Mouse (Mus musculus) monocyte, adult 2 months (primary cell): Measurements from ENCODE around the gene Gramd1b.

Source experiments
- DNase-seq, 2 experiments: peaks; one replicate each; pipeline ENCODE4 v3.0.0; 2022; ENCODE audit warnings: low spot score in 2 of 2, low read depth in 1 of 2

Gramd1b gene

DNA sequence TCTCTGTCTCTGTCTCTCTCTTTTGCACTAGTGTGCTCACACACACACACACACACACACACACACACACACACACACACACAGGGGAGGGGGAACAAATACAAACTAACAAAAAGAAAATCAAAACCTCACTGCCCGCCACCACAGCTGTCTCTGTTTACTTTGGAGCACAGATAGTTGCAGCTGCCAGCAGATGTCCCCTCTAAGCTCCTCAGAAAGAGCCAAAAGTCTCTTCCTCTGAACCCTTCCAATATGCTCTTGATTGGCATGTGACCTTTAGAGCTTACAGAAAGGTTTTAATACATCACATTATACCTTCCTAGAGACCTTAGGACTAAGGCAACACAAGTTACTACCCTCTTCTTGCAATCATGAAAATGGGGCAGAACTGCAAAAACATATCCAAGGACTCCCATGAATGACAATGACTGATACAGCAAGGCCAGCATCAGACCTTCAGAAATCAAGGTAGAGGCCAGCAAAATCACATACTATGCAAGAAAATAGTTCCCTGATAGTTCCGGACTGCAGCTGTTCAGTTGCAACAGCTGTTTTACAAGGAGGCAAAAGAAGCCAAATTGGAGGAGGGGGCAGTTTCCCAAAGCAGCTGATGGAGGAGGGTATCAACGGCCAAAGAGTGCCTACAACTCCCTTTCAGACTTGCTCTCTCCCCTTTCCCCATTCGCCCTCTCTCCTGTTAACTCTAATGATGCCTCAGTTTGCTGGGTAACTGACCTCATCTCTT lies 72.5 kb downstream of the Gramd1b start:
- DNase-seq, result no peak

DNA sequence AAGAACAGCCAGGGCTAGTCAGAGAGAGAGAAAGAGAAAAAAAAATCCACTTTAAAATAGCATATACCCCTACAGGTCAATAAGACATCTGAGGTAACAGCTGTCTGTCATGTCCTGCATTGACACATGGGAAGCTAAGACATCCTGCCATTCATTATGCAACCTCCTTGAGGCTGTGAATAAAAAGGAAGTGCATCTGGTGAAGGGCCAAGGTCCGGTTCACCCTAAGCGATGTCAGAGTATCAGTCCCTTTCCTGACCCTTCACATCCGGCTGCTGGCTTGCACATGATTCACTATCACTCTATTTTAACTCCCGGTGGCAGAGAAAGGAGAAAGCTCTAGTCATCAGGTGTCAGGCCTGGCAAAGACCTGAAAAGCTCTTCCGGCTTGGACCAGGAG lies 73.7 kb downstream of the Gramd1b start:
- peak; percentile 9 to 26 for DNase-seq

DNA sequence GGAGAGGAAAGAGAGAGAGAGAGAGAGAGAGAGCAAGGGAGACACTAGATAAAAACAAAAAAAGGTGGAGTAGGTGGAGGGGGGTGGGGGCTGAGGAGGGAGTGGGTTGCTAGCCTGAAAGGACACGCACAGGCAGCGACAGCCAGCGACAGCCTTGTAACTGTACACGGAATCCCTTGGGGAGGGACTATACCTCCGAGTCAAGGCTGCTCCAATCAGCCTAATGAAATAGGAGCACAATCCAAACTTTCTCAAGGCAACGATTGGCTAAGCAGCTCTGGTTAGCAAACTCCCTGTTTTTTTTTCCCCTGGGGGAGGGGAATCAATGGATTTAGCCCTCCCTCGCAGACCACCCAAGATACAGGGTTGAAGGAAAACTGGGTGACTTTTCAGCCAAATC lies 75.0 kb downstream of the Gramd1b start:
- no peak for DNase-seq

DNA sequence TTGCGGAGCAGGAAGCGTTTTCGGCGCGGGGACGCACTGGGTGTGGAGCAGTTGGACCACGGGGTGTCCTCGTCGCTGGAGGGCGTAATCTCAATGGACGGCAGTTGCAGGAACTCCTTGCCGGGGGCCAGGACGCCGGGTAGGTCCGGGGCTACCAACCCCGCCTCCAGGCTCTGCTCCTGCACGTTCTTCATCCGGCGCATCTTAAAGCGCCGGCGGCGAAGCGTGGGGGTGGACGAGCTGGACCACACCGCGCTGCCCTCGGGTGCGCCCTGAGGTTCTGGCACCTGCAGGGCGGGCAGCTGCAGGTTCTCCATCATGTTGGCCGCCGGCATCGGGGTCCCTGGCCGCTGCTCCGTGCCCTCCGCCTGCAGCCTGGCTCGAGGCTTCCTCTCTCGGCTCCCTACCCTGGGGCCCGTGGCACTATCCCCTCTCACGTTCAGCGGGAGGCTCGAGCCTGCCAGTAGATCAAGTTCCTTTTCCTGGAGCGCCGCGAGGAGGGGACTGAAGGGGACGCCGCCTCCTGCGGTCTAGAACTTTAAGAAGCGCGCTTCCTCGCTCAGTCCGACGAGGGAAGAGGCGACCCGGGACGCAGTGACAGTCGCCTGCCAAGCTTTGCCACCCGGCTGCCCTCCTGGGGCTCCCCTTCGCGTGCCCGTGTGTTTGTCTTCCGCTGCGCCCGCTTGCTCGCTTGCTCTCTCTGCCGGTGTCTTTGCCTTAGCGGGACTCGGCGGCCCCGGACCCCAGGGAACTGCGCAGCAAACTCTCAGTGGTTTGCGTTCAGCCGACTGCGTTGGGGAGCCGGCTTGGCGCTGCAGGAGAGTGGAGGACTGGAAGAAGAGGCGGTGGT lies 75.6 kb downstream of the Gramd1b start:
- peak; percentile 52 to 60 for DNase-seq

DNA sequence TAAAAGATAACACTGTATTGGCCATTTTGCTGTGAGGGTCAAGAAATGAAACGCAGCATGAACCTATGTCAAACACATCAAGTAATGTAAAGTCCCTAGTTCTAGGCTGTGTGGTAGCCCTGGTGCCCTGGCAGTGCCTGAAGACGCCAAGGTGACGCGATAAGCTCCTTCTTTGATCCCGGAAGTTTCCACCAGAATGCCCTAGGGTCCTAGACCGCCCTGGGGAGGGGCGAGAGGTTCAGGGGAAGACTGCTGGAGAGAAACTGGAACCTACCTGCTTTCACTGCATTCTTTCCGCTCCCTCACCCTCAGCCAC lies 76.2 kb downstream of the Gramd1b start:
- DNase-seq, result no peak

DNA sequence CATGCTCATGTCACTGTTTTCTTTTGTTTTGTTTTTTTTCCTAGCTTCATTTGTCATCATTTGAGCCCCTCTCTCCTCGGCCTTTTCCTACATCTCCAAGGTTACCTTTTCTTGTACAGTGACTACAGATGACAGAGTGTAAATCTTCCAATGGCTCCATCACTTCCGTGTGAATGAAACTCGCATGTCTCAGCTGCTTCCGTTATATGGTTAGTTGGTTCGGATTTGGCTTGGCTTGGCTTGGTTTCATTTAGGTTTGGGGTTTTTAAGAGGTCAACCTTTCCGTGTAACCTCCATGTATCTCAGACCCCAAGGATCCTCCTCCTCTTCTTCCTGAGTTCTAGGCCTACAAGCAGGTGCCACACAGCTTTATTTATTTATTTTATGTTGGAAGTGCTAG lies 77.3 kb downstream of the Gramd1b start:
- DNase-seq, result no peak

DNA sequence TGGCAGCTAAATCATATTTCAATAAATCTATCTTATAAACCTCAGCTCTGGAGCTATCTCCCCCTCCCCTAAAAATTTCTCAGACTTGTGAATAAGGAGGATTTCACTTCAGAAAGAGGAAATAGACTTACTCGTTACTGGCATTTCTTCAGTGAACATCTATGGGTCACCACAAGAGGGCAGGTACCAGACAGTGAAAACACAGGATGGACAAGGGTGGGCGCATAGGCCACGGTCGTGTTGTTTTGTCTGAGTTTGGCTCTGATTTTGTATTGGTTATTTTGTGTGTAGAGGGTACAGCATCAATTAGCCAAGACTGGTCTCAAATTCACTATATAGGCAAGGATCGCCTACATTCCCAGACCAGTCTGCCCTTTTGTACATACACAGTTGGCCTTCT lies 79.0 kb downstream of the Gramd1b start:
- no peak for DNase-seq

DNA sequence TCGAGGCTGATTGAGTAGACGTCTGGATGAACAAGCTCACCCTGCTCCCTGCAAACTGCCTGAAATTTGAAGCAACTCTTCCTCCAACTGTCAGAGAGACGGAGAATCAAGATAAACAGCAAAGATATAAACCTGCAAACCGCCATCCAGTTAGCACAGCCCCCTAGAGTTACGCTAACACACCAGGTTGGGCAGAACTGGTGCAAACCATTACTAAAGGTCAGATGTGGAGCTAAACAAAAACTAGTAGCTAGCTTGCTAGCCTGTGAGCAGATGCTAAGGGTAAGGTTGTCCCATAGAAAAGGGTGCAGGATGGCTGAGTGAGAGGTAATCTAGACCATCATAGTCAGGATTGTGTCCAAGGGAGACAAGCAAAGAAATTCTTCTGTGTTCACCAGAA lies 80.4 kb downstream of the Gramd1b start:
- DNase-seq, result no peak

DNA sequence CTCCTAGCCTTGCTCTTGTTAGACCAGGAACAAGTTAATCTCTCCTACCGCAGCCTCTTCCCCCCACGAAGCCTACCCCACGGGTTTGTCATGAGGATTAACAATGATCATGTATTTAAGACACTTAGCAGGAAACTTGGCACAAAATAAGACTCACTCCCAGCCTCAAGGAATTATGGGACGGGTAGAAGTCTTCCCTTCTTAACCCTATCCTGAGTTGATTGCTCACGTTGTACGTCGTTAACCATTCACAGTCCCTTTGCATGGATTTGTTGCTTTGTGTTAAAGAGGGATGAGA lies 80.8 kb downstream of the Gramd1b start:
- DNase-seq, result no peak

DNA sequence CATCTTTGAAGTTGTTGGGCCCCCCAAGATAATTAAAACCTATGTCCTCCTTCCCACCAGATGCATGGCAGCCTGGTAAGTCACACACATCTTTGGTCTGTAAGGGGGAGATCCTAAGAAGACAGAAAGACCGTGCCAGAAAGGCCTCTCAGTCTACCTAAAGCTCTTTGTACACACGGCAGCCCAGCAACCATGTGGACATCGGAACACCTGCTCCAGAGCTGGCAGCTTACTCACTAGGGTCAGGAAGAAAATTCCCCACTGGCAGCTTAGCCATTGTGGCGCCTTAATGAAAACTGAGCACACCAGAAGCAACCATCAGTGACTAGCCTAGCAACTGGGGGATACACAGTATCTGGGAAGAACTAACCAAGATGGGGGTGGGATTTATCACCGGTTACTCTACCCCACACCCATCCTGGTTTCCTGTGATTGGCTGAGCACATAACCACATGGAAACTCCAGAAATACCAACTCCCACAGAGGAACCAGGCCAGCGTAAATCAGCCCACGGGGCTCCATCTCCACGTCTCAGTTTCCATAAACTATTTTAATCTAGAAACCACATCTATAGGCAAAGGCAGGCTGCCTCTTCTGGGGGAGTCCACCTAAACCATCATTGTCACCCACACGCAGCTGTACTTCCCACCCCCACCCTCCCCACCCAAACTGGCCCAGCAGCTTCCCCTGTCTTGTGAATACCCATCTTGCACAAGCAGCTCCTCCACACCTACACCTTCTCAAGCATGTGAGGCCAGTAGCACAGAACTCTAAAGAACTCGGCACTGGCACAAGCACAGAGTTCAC lies 81.4 kb downstream of the Gramd1b start:
- no peak for DNase-seq

DNA sequence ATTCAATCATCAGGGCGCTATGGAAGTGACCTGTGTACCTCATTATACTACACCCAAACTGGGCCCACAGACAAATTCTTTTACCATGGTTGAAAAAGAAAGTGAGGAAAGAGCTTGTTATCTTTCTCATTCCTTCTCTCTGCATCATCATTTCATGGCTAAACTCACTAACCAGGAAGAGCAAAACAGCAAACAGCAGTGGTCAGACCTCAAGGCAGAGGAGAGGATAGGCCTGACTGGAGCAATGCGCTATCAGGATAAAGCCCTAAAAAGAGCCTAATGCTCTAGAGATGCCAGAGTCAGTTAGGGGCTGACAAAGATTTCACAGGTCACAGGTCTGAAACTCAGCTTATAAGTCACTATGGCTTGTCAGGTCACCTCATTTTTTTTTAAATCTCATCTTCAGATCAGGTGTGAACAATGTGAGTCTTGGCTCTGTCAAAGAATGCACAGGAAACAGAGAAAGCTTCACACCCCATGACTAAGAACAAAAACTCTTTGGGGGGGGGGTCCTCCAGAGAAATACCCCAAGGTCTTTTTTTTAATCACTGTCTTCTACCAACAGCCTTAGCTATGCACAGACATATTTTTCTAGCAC lies 82.4 kb downstream of the Gramd1b start:
- DNase-seq, result no peak

DNA sequence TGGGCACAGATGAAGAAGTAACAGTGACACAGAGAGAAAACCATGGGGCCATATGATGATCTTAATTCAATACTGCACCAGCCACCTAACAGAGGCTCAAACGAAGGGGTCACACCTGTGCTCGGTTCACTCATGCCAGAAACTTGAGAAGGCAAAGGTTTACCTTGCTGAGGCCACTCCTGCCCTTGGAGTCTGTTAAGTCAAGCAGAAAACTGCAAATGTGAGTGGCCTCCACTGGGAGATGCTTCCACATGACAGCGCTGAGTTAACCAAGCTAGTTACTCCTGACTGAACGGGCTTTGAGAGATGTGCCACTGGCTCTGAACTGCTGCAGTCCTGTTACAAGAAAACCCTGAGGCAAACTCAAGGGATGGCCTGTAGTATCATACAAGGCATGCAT lies 83.9 kb downstream of the Gramd1b start:
- no peak for DNase-seq

DNA sequence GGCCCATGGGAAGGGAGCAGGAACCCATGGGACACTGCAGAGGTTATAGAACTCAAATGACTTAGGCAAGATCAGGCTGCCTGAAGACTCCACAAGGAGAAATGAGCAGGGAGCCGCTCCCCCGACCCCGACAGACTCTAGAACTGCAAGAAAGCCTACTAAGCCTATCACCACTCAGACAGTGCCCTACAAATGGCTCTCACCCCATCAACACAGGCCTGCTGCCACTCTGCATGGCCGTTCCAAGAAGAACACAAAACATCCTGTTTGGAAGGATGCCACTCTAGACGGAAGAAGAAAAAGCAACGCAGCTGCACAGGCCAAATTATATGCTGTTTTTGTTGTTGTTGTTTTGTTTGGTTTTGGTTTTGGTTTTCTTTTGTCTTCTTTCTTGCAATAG lies 86.2 kb downstream of the Gramd1b start:
- no peak for DNase-seq

DNA sequence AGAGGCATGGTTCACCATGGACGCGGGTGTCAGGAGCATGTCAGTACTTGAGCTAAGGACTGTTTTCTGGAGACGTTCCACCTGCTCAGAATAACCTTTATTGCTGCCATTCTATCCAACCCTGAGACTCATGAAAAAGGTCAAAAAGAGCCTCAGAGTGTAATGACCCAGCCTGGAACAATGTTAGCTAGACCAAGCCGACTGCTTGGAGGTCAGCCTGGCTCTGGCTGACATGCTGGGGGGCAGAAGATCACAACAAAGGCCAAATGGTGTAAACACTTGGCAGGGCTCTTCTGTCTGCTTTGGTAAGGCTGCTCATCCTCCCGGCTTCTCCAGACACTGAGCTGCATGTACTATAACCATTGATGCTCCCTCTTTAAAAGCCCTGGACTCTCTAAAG lies 88.4 kb downstream of the Gramd1b start:
- DNase-seq, result no peak

DNA sequence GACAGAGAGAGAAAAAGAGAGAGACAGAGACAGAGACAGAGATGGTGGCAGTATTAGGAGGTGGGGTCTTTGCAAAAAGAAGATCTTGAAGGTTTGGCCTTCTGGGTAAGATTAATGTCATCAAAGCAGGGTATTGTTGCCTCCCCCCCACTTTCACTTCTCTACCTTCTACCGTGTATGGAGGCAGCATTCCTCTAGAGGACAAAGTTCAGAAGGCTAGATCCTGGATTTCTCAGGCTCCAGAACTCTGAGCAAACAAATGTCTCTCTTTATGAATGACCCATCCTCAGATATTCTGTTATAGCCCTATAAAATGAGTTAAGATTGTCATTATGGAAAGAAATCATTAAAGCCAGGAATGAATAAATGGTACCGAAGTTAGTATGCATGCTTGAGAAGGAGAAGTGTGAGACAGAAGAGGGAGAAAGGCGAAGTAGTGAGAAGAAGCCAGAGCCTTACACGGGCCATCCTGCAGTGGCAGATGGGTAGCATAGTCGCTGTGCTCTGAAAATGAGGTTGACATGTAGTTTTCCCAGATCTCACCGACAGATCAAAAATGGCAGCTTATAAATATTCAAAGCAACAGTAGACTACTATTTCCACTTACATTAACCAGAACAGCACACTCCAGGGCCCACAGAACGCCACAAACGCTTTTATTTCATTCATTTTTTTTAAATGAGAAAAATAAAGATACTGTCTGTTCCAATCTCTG lies 91.1 kb downstream of the Gramd1b start:
- no peak for DNase-seq

DNA sequence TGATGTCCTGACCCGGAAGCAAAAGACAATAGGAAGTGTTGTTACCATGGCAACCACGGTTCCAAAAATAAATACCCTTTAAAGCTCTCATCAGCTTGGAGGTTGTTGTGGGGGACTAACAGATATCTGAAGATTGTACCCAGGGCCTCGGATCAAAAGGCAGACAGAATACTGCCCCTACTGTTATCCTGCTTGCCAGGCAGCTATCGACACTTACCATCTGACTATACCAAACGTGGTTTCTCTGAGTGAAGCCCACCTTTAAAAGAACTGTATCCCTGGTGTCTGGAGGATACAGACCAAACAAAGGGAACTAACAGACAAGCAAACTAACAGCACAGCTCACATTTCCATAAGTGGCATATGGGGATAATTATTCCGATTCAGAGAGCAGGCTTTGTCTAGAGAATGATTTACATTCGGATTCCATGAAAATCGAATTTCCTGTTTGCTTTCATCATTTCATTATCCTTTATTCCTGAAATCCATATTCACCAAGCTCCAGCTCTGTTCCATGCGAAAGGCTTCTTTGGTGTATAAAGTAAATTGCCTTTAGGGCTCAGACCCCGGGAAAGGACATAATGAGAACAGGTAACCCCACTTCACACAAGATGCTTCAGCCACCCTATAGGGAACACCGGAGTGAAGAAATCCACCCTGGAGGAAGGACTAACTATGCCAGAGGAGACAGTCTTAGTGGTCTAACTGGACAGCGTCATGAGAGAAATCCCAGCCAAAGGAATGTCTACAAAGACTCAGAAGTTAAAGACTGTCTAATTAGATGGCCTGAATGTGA lies 92.3 kb downstream of the Gramd1b start:
- DNase-seq, result no peak

DNA sequence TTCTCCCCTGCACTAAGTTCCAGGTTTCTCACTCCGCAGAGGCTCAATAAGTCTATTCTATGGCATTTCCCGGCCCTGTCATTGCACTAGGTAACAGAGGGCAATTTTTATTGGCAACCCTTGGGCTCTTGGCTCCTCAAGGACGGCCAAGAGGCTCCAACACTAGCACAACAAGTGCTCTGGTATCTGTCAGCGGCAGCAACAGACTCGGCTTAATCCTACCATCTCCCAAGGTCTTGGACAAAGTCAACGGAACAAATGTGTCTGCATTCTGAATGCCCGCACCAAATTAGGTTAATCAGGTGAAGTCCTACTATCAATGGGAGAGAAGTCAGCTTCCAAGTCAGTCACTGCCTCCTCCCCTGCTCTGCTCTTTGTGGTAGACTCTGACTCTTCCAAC lies 93.3 kb downstream of the Gramd1b start:
- no peak for DNase-seq

DNA sequence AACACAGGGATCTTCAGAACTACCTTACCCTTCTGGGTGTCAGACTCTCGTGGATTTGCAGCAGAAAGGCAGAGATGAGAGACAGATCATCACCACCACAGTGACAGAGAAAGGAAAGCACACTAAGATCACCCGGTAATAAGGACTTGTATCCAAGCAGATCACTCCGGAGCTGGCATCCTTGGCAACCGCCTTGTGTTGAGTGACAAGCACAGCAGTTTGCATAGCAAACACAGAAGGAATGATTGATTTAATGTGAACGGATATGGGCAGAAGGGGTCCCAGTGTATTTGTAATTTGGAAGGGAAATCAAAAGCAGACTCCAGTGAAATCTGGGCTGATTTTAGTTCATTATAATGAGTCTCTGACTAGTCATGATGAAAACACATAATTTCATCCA lies 97.9 kb downstream of the Gramd1b start:
- DNase-seq, result no peak

DNA sequence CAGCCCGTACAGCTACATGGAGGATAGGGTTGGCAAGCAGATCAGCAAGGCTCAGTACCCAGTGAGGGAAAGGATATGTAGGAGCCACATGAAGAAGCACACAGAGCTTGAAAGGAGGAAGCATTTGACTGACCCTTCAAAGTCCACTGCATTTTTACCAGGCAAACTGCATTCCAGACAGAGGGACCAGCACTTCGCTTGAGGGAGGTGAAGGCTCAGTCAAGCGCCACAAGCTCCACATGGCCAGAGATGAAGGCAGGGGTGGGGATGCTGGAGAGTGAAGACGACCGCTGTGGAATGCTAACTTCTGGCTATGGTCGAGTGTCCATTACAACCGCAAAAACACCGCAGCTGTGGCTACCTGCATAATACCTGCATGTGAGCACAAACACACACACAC lies 100.2 kb downstream of the Gramd1b start:
- DNase-seq, result no peak

DNA sequence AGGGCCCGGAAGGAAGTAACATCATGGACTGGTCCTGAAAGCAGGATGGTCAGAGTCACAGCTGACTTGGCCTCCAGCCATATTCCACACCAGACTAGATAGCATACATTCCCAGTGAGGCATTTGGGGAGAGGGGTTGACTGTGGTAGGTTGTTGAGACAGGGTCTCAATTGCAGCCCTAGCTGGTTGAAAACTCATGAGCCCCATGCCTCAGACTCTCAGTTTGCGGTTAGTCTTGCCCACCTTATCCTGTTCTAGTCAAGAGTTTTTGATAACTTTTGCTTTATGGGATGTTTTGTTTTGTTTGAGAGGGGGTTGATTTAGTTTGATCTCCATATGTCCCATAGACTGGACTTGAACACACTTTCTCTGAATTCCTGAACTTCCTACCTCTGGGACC lies 103.5 kb downstream of the Gramd1b start:
- no peak for DNase-seq
